Mouse (Mus musculus): ENCODE measurements at regions not wholly inside any gene's neighbourhood (a gene's known extent, or its start where the extent isn't known, plus 50 kb on each side); places are given as distances from the start of the nearest gene placed in this dataset.

- 0 out of 2 replicates have a peak, but pooled peaks cover 8% of the 10 kb centered on the region for H3K27me3 ChIP-seq (ENCODE audit: control insufficient read depth, insufficient read depth, low read length)
- no peaks in the 10 kb centered on the region for H3K36me3 ChIP-seq (ENCODE audit: control insufficient read depth, insufficient read depth, low read length)
- no peak overlapping the region for H3K4me2 ChIP-seq (ENCODE audit: low read length)
- no peaks in the 10 kb centered on the region for H3K9me3 ChIP-seq (ENCODE audit: control insufficient read depth, low read length)
- H3K27ac ChIP-seq (replicated peaks; ENCODE audit: low read depth, low read length), result no peak overlapping the region
- peaks cover 23% of the 10 kb centered on the region for H3K4me1 ChIP-seq (ENCODE audit: control insufficient read depth, insufficient read depth, low read length)
- ATAC-seq (ENCODE audit: low FRiP score, low TSS enrichment) (no peak), DNase-seq (no peak)
- no peak overlapping the region for H3K9ac ChIP-seq (replicated peaks; ENCODE audit: low read length)
- H3K4me3 ChIP-seq (replicated peaks; ENCODE audit: low read depth, low read length), result no peak overlapping the region
- 96% methylated on average over 1 of the region's 1 CpGs for WGBS
These were observed 89.2 kb upstream of the Unc5b start for GRCm38 (mm10) chr10:60920621-60921020.

DNA sequence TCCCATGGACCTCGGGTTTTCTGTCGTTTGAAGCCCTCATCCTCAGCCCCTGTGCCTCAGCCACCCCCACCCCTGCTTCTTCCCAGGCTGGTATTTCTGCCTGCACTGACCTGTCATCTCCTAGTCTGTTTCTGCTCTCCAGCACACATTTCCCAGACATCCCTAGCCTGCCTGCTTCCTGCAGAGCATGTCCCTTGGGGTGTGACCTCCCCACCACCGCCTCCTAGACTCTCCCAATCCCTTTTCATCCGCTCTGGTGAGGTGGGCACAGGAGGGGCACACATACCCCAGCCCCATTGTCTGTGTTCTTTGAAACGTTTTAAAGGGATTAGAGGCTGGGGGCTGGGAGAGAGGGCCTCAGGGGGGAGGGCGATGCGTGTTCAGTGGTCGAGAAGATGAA lies 86.6 kb upstream of the Unc5b start:
- H3K36me3 ChIP-seq (ENCODE audit: control insufficient read depth, insufficient read depth, low read length), result no peaks in the 10 kb centered on the region
- no peak overlapping the region for H3K4me3 ChIP-seq (replicated peaks; ENCODE audit: low read depth, low read length)
- 0% methylated on average over 8 of the region's 8 CpGs for WGBS
- H3K9ac ChIP-seq (replicated peaks; ENCODE audit: low read length), result no peak overlapping the region
- H3K4me2 ChIP-seq (ENCODE audit: low read length), result peak overlapping the region; percentile 12; the same call in 1 of the 2 replicates
- H3K4me1 ChIP-seq (ENCODE audit: control insufficient read depth, insufficient read depth, low read length), result peaks cover 30% of the 10 kb centered on the region
- H3K27ac ChIP-seq (replicated peaks; ENCODE audit: low read depth, low read length), result peak overlapping the region; percentile 66
- H3K27me3 ChIP-seq (ENCODE audit: control insufficient read depth, insufficient read depth, low read length), result 0 out of 2 replicates have a peak, but pooled peaks cover 7% of the 10 kb centered on the region
- ATAC-seq (ENCODE audit: low FRiP score, low TSS enrichment) (peak; percentile 48; the same call in 1 of the 2 replicates), DNase-seq (peak; percentile 57)
- H3K9me3 ChIP-seq (ENCODE audit: control insufficient read depth, low read length), result no peaks in the 10 kb centered on the region

DNA sequence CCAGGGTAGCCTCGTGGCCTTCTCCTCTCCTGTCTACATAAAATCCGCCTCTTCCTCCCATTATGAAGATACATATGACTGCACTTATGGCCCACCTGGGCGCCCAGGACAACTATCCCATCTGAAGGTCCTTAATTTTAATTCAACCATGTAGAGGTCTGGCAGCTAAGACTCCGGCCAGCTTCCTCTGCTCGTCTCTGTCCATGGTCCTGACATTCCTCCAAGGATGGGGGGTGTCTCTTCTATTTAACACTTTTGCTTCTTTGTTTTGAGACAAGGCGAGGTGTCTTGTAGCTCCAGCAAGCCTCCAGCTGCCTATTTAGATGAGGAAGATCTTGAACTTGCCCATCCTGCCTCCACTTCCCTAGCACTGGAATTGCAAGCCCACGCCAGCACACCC lies 83.0 kb upstream of the Unc5b start:
- no peak for ATAC-seq (ENCODE audit: low FRiP score, low TSS enrichment)
- no peak overlapping the region for H3K4me3 ChIP-seq (replicated peaks; ENCODE audit: low read depth, low read length)

DNA sequence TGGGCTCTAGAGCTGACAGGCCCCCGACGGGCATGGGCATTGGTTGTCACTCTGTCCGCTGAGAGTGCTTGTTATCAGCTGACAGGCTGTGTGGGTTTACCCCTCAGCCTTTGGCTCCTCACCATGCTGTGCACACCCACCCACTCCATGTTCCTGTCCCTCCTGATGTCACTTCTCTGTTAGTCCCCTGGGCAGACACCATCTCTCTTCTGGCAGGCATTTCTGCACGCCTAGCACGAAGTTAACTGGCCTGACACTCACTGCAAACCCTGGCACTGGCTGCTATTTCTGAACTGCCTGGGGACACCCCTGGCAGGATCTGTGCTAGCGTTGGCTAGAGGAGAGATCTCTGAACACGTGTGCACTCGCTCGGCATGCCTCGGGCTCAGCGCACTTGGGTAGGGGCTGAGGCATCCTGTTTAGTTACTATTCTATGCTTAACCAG lies 82.1 kb upstream of the Unc5b start:
- Histone ChIP-seq H3K9me3 (ENCODE audit: control insufficient read depth, low read length) (0 out of 2 replicates have a peak, but pooled peaks cover 3% of the 10 kb centered on the region), H3K4me1 (ENCODE audit: control insufficient read depth, insufficient read depth, low read length) (peaks cover 21% of the 10 kb centered on the region), H3K36me3 (ENCODE audit: control insufficient read depth, insufficient read depth, low read length) (no peaks in the 10 kb centered on the region), H3K4me2 (ENCODE audit: low read length) (no peak overlapping the region), H3K27ac (replicated peaks; ENCODE audit: low read depth, low read length) (no peak overlapping the region), H3K27me3 (ENCODE audit: control insufficient read depth, insufficient read depth, low read length) (no peaks in the 10 kb centered on the region), H3K9ac (replicated peaks; ENCODE audit: low read length) (no peak overlapping the region), H3K4me3 (replicated peaks; ENCODE audit: low read depth, low read length) (no peak overlapping the region)
- 78% methylated on average over 11 of the region's 11 CpGs for WGBS
- peak; percentile 50 for DNase-seq
- no peak for ATAC-seq (ENCODE audit: low FRiP score, low TSS enrichment)

More for the DNA sequence above, 83.0 kb upstream of the Unc5b start:
- H3K27ac ChIP-seq (replicated peaks; ENCODE audit: low read depth, low read length), result no peak overlapping the region
- no peak for DNase-seq
- 37% methylated on average over 7 of the region's 7 CpGs for WGBS
- H3K4me1 ChIP-seq (ENCODE audit: control insufficient read depth, insufficient read depth, low read length), result peaks cover 27% of the 10 kb centered on the region
- H3K4me2 ChIP-seq (ENCODE audit: low read length), result no peak overlapping the region
- 0 out of 2 replicates have a peak, but pooled peaks cover under 1% of the 10 kb centered on the region for H3K9me3 ChIP-seq (ENCODE audit: control insufficient read depth, low read length)
- H3K36me3 ChIP-seq (ENCODE audit: control insufficient read depth, insufficient read depth, low read length), result no peaks in the 10 kb centered on the region
- H3K27me3 ChIP-seq (ENCODE audit: control insufficient read depth, insufficient read depth, low read length), result 0 out of 2 replicates have a peak, but pooled peaks cover 3% of the 10 kb centered on the region
- no peak overlapping the region for H3K9ac ChIP-seq (replicated peaks; ENCODE audit: low read length)

GRCm38 (mm10) chr10:60904351-60904750 lies 73.0 kb upstream of the Unc5b start:
- no peaks in the 10 kb centered on the region for H3K36me3 ChIP-seq (ENCODE audit: control insufficient read depth, insufficient read depth, low read length)
- no peaks in the 10 kb centered on the region for H3K4me1 ChIP-seq (ENCODE audit: control insufficient read depth, insufficient read depth, low read length)
- no peak overlapping the region for H3K9ac ChIP-seq (replicated peaks; ENCODE audit: low read length)
- H3K27ac ChIP-seq (replicated peaks; ENCODE audit: low read depth, low read length), result no peak overlapping the region
- no peaks in the 10 kb centered on the region for H3K27me3 ChIP-seq (ENCODE audit: control insufficient read depth, insufficient read depth, low read length)
- 0 out of 2 replicates have a peak, but pooled peaks cover 3% of the 10 kb centered on the region for H3K9me3 ChIP-seq (ENCODE audit: control insufficient read depth, low read length)
- ATAC-seq (ENCODE audit: low FRiP score, low TSS enrichment) (no peak), DNase-seq (no peak)
- H3K4me3 ChIP-seq (replicated peaks; ENCODE audit: low read depth, low read length), result no peak overlapping the region
- 85% methylated on average over 7 of the region's 7 CpGs for WGBS
- no peak overlapping the region for H3K4me2 ChIP-seq (ENCODE audit: low read length)

GRCm38 (mm10) chr10:60900992-60901391 lies 69.6 kb upstream of the Unc5b start:
- Histone ChIP-seq H3K9me3 (ENCODE audit: control insufficient read depth, low read length) (no peaks in the 10 kb centered on the region), H3K4me3 (replicated peaks; ENCODE audit: low read depth, low read length) (no peak overlapping the region), H3K4me1 (ENCODE audit: control insufficient read depth, insufficient read depth, low read length) (no peaks in the 10 kb centered on the region), H3K27me3 (ENCODE audit: control insufficient read depth, insufficient read depth, low read length) (no peaks in the 10 kb centered on the region), H3K36me3 (ENCODE audit: control insufficient read depth, insufficient read depth, low read length) (no peaks in the 10 kb centered on the region), H3K27ac (replicated peaks; ENCODE audit: low read depth, low read length) (no peak overlapping the region), H3K4me2 (ENCODE audit: low read length) (no peak overlapping the region), H3K9ac (replicated peaks; ENCODE audit: low read length) (no peak overlapping the region)
- no peak for ATAC-seq (ENCODE audit: low FRiP score, low TSS enrichment)
- DNase-seq, result no peak
- 97% methylated on average over 2 of the region's 2 CpGs for WGBS

- Histone ChIP-seq H3K36me3 (ENCODE audit: control insufficient read depth, insufficient read depth, low read length) (no peaks in the 10 kb centered on the region), H3K9ac (replicated peaks; ENCODE audit: low read length) (no peak overlapping the region), H3K4me1 (ENCODE audit: control insufficient read depth, insufficient read depth, low read length) (peaks cover 15% of the 10 kb centered on the region), H3K27me3 (ENCODE audit: control insufficient read depth, insufficient read depth, low read length) (no peaks in the 10 kb centered on the region), H3K4me2 (ENCODE audit: low read length) (peak overlapping the region; percentile 27), H3K27ac (replicated peaks; ENCODE audit: low read depth, low read length) (peak overlapping the region; percentile 66), H3K9me3 (ENCODE audit: control insufficient read depth, low read length) (no peaks in the 10 kb centered on the region), H3K4me3 (replicated peaks; ENCODE audit: low read depth, low read length) (no peak overlapping the region)
- 21% methylated on average over 4 of the region's 4 CpGs for WGBS
- DNase-seq (peak; percentile 77), ATAC-seq (ENCODE audit: low FRiP score, low TSS enrichment) (peak; percentile 66; the same call in 1 of the 2 replicates)
These were observed 62.4 kb upstream of the Unc5b start for GRCm38 (mm10) chr10:60893810-60894147.

GRCm38 (mm10) chr10:60893130-60893809 lies 61.9 kb upstream of the Unc5b start:
- no peak for DNase-seq
- no peaks in the 10 kb centered on the region for H3K9me3 ChIP-seq (ENCODE audit: control insufficient read depth, low read length)
- H3K27ac ChIP-seq (replicated peaks; ENCODE audit: low read depth, low read length), result peak overlapping the region; percentile 66
- WGBS, result 38% methylated on average over 22 of the region's 22 CpGs
- peak; percentile 34; the same call in 1 of the 2 replicates for ATAC-seq (ENCODE audit: low FRiP score, low TSS enrichment)
- H3K4me1 ChIP-seq (ENCODE audit: control insufficient read depth, insufficient read depth, low read length), result peaks cover 15% of the 10 kb centered on the region
- peak overlapping the region; percentile 27 for H3K4me2 ChIP-seq (ENCODE audit: low read length)
- H3K27me3 ChIP-seq (ENCODE audit: control insufficient read depth, insufficient read depth, low read length), result no peaks in the 10 kb centered on the region
- H3K9ac ChIP-seq (replicated peaks; ENCODE audit: low read length), result no peak overlapping the region
- H3K36me3 ChIP-seq (ENCODE audit: control insufficient read depth, insufficient read depth, low read length), result no peaks in the 10 kb centered on the region
- H3K4me3 ChIP-seq (replicated peaks; ENCODE audit: low read depth, low read length), result no peak overlapping the region

GRCm38 (mm10) chr10:60892730-60893129 lies 61.3 kb upstream of the Unc5b start:
- Histone ChIP-seq H3K4me2 (ENCODE audit: low read length) (no peak overlapping the region; the same call in 1 of the 2 replicates), H3K4me3 (replicated peaks; ENCODE audit: low read depth, low read length) (no peak overlapping the region), H3K9me3 (ENCODE audit: control insufficient read depth, low read length) (no peaks in the 10 kb centered on the region), H3K9ac (replicated peaks; ENCODE audit: low read length) (no peak overlapping the region), H3K27me3 (ENCODE audit: control insufficient read depth, insufficient read depth, low read length) (no peaks in the 10 kb centered on the region), H3K36me3 (ENCODE audit: control insufficient read depth, insufficient read depth, low read length) (no peaks in the 10 kb centered on the region), H3K4me1 (ENCODE audit: control insufficient read depth, insufficient read depth, low read length) (peaks cover 15% of the 10 kb centered on the region), H3K27ac (replicated peaks; ENCODE audit: low read depth, low read length) (peak overlapping the region; percentile 66)
- WGBS, result 42% methylated on average over 4 of the region's 4 CpGs
- no peak for ATAC-seq (ENCODE audit: low FRiP score, low TSS enrichment)
- no peak for DNase-seq
